Mouse (Mus musculus): ENCODE results near the gene Rangrf.
"Not testable (repeated sequence)": the region's sequence is repeated elsewhere in the genome, so short reads cannot be mapped to it uniquely, and the experiment has no call there.

Gene Rangrf

DNA sequence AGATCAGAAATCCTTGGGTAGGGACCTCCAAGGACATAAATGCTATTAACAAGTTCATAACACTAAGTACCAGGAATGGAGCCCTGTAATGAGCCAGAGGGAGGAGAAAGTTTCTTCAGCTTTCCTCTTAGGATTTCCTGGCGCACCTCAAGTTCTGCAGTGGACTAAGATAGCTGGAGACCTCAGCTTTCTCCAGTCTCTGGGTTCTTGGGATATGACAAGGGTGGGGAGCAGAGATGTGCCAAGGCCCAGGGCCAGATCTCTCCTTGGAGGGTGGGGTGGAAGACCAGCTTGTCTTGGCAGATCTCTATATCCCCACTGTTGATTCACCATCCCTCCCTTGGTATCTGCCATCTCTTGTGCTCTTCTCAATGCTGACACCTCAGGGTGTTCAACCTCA is 616 bp upstream of the Rangrf start:
- DNase-seq, result no peak

- no peak for DNase-seq
These were observed 930 bp downstream of the Rangrf start for GRCm38 (mm10) chr11:68974059-68974450.

GRCm38 (mm10) chr11:68973250-68974058 is 1.5 kb downstream of the Rangrf start:
- DNase-seq, result peak; percentile 74 to 78

DNA sequence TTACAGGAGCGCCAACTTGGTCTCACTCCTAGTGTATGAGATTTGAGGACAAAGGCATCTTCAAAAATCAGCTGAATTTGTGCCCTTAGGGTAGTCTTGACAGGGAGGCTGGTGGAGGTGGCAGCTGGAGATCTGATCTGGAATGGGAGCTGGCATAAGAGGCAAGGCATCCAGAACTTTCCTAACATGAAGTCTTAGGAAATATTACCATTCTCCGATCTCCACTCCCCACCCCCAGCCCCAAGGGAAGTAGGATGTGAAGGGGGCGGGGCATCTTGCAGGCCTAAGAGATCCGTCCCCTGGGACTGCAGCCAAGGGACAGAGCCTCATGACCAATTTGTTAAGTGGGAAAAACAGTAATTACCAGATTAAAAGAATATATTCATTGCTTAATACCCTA is 4.8 kb downstream of the Rangrf start:
- DNase-seq, result no peak

GRCm38 (mm10) chr11:68968752-68969151 is 6.2 kb downstream of the Rangrf start:
- no peak for DNase-seq

GRCm38 (mm10) chr11:68967337-68968282 is 7.4 kb downstream of the Rangrf start, which contains the start of gene Slc25a35:
Slc25a35 (plus strand) TSS chr11:68968131.
- peak; percentile 87 to 92 for DNase-seq

DNA sequence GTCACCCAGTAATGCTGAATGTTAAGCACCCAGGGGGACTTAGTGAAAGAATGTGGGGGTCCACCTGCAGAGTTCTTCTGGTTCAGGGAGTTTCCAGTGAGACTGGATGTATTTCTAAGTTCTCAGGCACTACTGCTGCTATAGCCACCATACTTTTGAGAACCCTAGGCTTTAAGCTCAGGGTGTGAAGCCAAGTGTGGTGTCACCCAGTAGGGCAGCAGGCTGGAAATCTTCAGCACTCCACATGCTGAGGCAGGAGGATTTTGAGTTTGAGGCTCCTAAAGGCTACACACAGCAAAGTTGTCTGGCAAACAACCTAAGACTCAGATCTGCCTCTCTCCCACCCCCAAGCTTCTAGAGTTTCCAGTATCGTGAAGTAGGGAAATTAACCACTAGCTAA is 8.4 kb downstream of the Rangrf start:
- no peak for DNase-seq

DNA sequence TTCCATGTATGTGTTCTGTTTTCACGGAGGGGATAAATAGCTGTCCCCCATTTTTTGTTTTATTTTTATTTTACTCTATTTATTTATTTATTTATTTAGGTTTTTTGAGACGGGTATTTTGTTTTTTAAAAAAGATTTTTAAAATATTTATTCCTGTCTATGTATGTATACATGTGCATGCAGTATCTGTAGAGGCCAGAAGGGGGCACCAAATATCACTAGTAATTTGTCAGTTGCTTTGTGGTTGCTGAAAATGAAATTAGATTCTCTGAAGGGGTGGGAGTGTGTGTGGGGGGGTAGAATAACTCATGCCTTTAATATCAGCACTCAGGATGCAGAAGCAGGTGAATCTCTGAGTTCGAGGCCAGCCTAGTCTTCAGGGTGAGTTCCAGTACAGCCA is 9.1 kb downstream of the Rangrf start:
- DNase-seq, result peak; percentile 35 to 49

- no peak for DNase-seq
These were observed 9.9 kb downstream of the Rangrf start for GRCm38 (mm10) chr11:68965050-68965449.

GRCm38 (mm10) chr11:68963405-68963804 is 11.6 kb downstream of the Rangrf start:
- DNase-seq, result no peak

GRCm38 (mm10) chr11:68962159-68962558 is 12.8 kb downstream of the Rangrf start:
- DNase-seq, result not testable (repeated sequence)

DNA sequence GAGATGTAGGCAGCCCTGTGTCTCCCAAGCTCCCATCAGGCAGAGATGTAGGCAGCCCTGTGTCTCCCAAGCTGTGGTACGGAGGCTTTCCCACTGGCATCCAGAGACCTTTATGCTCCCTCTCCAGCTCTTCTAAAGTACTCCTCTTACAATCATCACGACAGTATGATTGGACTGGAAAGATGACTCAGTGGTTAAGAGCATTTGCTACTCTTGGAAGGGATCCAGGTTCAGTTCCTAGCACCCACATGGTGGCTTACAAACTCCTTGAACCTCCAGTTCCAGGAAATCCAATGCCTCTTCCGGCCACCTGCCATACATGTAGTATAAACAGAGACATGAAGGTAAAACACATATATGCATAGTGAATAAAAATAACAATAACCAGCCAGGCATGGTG is 13.4 kb downstream of the Rangrf start:
- DNase-seq, result no peak

DNA sequence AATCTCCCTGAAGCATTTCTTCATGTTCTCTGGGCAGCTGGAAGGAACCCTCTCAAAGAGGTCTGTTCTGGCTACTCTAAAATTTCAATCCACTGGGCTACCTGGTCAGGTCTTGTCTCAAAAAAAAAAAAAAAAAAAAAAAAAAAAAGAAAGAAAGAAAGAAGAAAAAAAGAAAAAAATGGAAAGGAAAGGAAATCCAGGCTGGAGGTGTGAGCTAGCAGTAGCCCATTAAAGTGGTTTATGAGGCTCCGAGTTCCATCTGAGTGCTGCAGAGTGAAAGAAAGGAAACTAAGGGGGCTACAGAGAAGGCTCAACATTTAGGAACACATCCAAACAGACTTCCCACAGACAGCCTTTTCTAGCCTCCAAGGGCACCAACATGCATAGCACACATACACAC is 17.0 kb downstream of the Rangrf start:
- no peak for DNase-seq

GRCm38 (mm10) chr11:68957308-68957707 is 17.7 kb downstream of the Rangrf start, which contains the start of gene Arhgef15:
Arhgef15 (minus strand) TSS chr11:68957480.
- DNase-seq, result no peak

- DNase-seq, result no peak
These were observed 18.3 kb downstream of the Rangrf start for GRCm38 (mm10) chr11:68956697-68957096.

DNA sequence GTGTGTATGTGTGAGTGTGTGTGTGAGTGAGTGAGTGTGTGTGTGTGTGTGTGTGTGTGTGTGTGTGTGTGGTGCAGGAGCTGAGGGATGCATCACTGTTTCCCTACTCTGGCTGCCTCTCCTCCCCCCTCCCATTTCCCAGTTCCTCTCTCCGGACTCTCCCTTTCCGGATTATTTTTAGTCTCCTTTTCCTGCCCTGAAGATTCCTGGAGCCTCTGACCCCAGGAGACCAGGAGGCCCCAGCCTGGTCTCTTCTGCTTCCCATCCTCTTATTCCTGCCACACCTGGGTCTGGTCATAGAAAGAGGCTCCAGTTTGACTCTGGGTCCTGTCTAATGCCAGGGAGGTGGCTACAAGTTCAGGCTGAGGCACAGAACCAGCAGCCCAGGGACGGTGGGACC is 18.9 kb downstream of the Rangrf start:
- no peak for DNase-seq

GRCm38 (mm10) chr11:68955473-68955872 is 19.5 kb downstream of the Rangrf start:
- DNase-seq, result no peak

GRCm38 (mm10) chr11:68954408-68954807 is 20.6 kb downstream of the Rangrf start:
- no peak for DNase-seq

DNA sequence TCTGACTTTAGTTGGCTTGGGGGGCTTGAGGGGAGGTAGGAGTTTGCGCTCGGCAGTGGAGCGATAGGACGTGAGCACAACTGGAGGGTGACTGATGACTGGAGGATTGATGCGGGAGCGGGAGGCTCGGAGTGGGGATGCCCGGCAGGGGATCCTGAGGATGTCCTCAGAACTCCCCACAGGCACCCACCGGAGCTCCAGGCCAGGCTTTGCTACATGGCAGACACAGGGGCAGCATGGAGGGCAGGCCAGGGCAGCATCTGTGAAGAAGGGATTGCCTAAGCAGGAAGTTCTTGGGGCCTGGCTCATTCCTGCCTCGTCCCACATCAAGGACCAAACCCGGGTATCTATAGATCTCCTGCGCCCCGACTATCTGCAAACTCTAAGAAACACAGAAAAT is 21.1 kb downstream of the Rangrf start:
- DNase-seq, result no peak

DNA sequence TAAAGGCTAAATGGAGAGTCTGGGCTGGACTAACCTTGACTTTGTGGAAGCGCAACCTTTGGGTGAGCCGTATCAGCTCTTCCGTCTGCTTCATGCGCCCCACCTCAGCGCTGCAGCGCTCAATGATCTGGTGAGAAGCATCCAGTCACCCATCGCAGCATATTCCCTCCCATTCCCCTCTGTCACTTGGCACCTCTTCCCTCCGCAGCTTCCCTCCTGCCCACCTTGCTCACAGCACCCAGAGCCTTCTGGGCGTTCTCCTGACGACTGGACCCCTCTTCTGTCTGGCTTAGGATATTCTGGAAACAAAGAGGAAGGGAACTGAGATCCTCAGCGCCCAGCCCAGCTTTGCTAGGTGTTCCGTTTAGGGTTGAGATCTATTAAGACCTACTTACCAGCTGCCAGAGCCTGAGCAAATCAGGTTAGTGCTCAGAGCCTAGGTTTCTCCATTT is 27.4 kb downstream of the Rangrf start:
- no peak for DNase-seq

- no peak for DNase-seq
These were observed 28.1 kb downstream of the Rangrf start for GRCm38 (mm10) chr11:68946806-68947440.

DNA sequence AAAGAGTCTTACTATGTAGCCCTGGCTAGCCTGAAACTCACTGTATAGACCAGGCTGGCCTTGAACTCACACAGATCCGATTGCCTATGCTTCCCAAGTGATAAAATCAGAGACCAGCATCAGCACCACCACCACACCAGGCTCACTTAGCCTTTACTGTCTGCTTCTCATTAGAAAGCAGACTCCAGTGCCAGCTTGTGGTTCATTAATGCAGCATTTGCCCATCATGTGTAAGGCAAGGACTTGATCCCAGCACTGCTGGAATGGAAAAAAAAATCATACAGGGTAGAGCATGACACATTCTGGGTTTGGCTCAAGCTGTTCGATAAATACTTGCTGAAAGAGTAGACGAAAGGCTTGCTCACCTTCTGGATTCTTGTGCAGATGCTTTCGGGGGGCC is 29.0 kb downstream of the Rangrf start:
- DNase-seq, result no peak

DNA sequence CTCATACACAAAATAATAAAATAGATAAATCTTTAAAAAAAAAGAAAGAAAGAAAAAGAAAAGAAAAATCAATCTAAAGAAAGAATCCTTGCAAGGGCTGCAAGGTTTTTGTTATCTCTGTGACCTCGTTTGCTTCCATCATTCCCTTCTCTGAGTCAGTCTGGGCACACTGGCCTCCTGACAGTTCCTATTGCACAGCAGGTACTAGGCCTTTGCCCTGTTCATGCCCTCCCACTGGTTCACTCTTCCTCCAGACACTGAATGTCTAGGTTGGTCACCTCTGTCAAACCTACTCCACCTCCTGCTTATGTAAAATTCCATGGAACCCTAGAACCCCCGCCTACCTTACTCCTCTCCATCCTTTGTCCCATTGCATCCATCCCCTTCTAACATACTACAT is 29.7 kb downstream of the Rangrf start:
- DNase-seq, result no peak

Data from thymus, postnatal 36 days (tissue).